Mouse (Mus musculus) kidney, postnatal 0 days (tissue): ENCODE measurements around the gene Olfr522. TPM values are rescaled to one million over a fixed set of nuclear protein-coding genes. Genes with fewer than 3 reads are reported as not detected.

Experiments
- ATAC-seq: fragments of 200-750 bp; cut with Nextera tagmentation; replicated peaks from 2 replicates; pipeline ENCODE4 v1.8.0; 2017; ENCODE audit warnings: low read depth, moderate number of reproducible peaks, moderate TSS enrichment, moderate library complexity; ENCODE audit not compliant: low FRiP score
- DNase-seq: peaks from one replicate; pipeline ENCODE4 v3.0.0-alpha.2; 2016; ENCODE audit warnings: low spot score
- H3K27ac ChIP-seq: fragments of 300-500 bp; sonication (generic); 2 replicates; pipeline ENCODE4 v1.5.1; 2014; ENCODE audit warnings: mild to moderate bottlenecking
- H3K27me3 ChIP-seq: fragments of 300-500 bp; sonication (generic); 2 replicates; pipeline ENCODE4 v1.6.1; 2014; ENCODE audit warnings: low read length, mixed read lengths; ENCODE audit not compliant: insufficient read depth
- H3K36me3 ChIP-seq: fragments of 300-500 bp; sonication (generic); 2 replicates; pipeline ENCODE4 v1.6.1; 2014; ENCODE audit warnings: low read length, mixed read lengths; ENCODE audit not compliant: insufficient read depth
- H3K4me1 ChIP-seq: fragments of 300-500 bp; sonication (generic); replicated peaks from 2 replicates; pipeline ENCODE4 v1.6.1; 2014; ENCODE audit warnings: antibody characterized with exemption, low read length, mixed read lengths; ENCODE audit not compliant: insufficient read depth
- H3K4me2 ChIP-seq: fragments of 300-500 bp; sonication (generic); 2 replicates; pipeline ENCODE4 v1.6.1; 2014; ENCODE audit warnings: mild to moderate bottlenecking, low read length, moderate library complexity, mixed read lengths
- H3K4me3 ChIP-seq: fragments of 300-500 bp; sonication (generic); replicated peaks from 2 replicates; pipeline ENCODE4 v1.5.1; 2014; ENCODE audit warnings: low read depth, low read length
- H3K9ac ChIP-seq: fragments of 300-500 bp; sonication (generic); 2 replicates; pipeline ENCODE4 v1.6.1; 2014; ENCODE audit warnings: low read depth, low read length
- H3K9me3 ChIP-seq: fragments of 300-500 bp; sonication (generic); replicated peaks from 2 replicates; pipeline ENCODE4 v1.6.1; 2016; ENCODE audit warnings: low read length, inconsistent platforms, mixed read lengths
- CTCF ChIP-seq: IDR thresholded peaks from 2 replicates; pipeline ENCODE4 v1.5.1; 2016; ENCODE audit warnings: antibody characterized with exemption, low read depth, mild to moderate bottlenecking, moderate library complexity
- WGBS: fragments of 180-500 bp; shearing (Covaris S2); extraction: QIAGEN DNeasy Blood & Tissue Kit; methylation state at CpG from one replicate; pipeline ENCODE4 v1.1.7; 2014; 5-methylcytosine and 5-hydroxymethylcytosine counted together
- polyA plus RNA-seq: library from polyadenylated mRNA; unstranded; fragments of >200 nt; fragmentation: Nextera tagmentation; extraction: Ambion mirVana; gene quantifications from 2 replicates; pipeline ENCODE4 v1.2.1, GENCODE M21; 2015

The Olfr522 gene
- polyA plus RNA-seq: not detected in 2 replicates

GRCm38 (mm10) chr7:140164664-140165063 lies at the start of gene Olfr522:
TSS of gene Olfr522 (minus strand) at chr7:140164764.
- Histone ChIP-seq H3K27me3 (no peaks in the 10 kb centered on the region), H3K9ac (no peak within 1 kb of the TSS), H3K9me3 (no peaks in the 10 kb centered on the region; the same call in 1 of the 2 replicates), H3K4me3 (no peak within 1 kb of the TSS), H3K4me1 (no peaks in the 10 kb centered on the region), H3K36me3 (no peaks in the 10 kb centered on the region), H3K27ac (no peak within 1 kb of the TSS), H3K4me2 (no peak within 1 kb of the TSS)
- 61% methylated on average over 7 of the region's 7 CpGs for WGBS
- no peak for ATAC-seq
- no peak for DNase-seq
- no peak for TF ChIP-seq CTCF

GRCm38 (mm10) chr7:140213841-140214240 lies 49.3 kb upstream of the Olfr522 start:
- no peak overlapping the region for H3K4me3 ChIP-seq
- no peak overlapping the region for H3K4me2 ChIP-seq
- no peaks in the 10 kb centered on the region for H3K36me3 ChIP-seq
- no peak overlapping the region for H3K9ac ChIP-seq
- H3K4me1 ChIP-seq: no peaks in the 10 kb centered on the region
- no peak for TF ChIP-seq CTCF
- no peaks in the 10 kb centered on the region for H3K27me3 ChIP-seq
- no peaks in the 10 kb centered on the region for H3K9me3 ChIP-seq
- ATAC-seq: no peak
- no peak for DNase-seq
- H3K27ac ChIP-seq: no peak overlapping the region
- WGBS: 84% methylated on average over 5 of the region's 5 CpGs

GRCm38 (mm10) chr7:140208677-140209076 lies 44.1 kb upstream of the Olfr522 start:
- Histone ChIP-seq H3K4me2 (no peak overlapping the region), H3K4me1 (no peaks in the 10 kb centered on the region), H3K9me3 (no peaks in the 10 kb centered on the region), H3K27ac (no peak overlapping the region), H3K9ac (no peak overlapping the region), H3K36me3 (no peaks in the 10 kb centered on the region), H3K27me3 (no peaks in the 10 kb centered on the region), H3K4me3 (no peak overlapping the region)
- ATAC-seq (no peak), DNase-seq (no peak)
- WGBS: 73% methylated on average over 3 of the region's 3 CpGs
- no peak for TF ChIP-seq CTCF

GRCm38 (mm10) chr7:140208153-140208552 lies 43.6 kb upstream of the Olfr522 start:
- Histone ChIP-seq H3K4me2 (no peak overlapping the region), H3K9me3 (no peaks in the 10 kb centered on the region), H3K27me3 (no peaks in the 10 kb centered on the region), H3K36me3 (no peaks in the 10 kb centered on the region), H3K27ac (no peak overlapping the region), H3K9ac (no peak overlapping the region), H3K4me3 (no peak overlapping the region), H3K4me1 (no peaks in the 10 kb centered on the region)
- no peak for ATAC-seq
- DNase-seq: no peak
- TF ChIP-seq CTCF: no peak
- 72% methylated on average over 8 of the region's 8 CpGs for WGBS

GRCm38 (mm10) chr7:140206904-140207303 lies 42.3 kb upstream of the Olfr522 start:
- no peaks in the 10 kb centered on the region for H3K9me3 ChIP-seq
- no peaks in the 10 kb centered on the region for H3K4me1 ChIP-seq
- DNase-seq (no peak), ATAC-seq (no peak)
- no peaks in the 10 kb centered on the region for H3K27me3 ChIP-seq
- no peak for TF ChIP-seq CTCF
- H3K9ac ChIP-seq: no peak overlapping the region
- no peak overlapping the region for H3K4me2 ChIP-seq
- WGBS: 80% methylated on average over 3 of the region's 3 CpGs
- H3K36me3 ChIP-seq: no peaks in the 10 kb centered on the region
- no peak overlapping the region for H3K27ac ChIP-seq
- no peak overlapping the region for H3K4me3 ChIP-seq

GRCm38 (mm10) chr7:140205864-140206263 lies 41.3 kb upstream of the Olfr522 start, which contains the start of gene Olfr524:
TSS of gene Olfr524 (minus strand) at chr7:140205964.
- Histone ChIP-seq H3K9ac (no peak within 1 kb of the TSS), H3K27me3 (no peaks in the 10 kb centered on the region), H3K4me2 (no peak within 1 kb of the TSS), H3K4me3 (no peak within 1 kb of the TSS), H3K36me3 (no peaks in the 10 kb centered on the region), H3K27ac (no peak within 1 kb of the TSS), H3K4me1 (no peaks in the 10 kb centered on the region), H3K9me3 (no peaks in the 10 kb centered on the region)
- no peak for DNase-seq
- ATAC-seq: no peak
- no peak for TF ChIP-seq CTCF

- H3K4me1 ChIP-seq: no peaks in the 10 kb centered on the region
- no peak overlapping the region for H3K4me2 ChIP-seq
- WGBS: 91% methylated on average over 4 of the region's 4 CpGs
- H3K9ac ChIP-seq: no peak overlapping the region
- ATAC-seq (no peak), DNase-seq (no peak)
- H3K27me3 ChIP-seq: no peaks in the 10 kb centered on the region
- H3K27ac ChIP-seq: no peak overlapping the region
- no peak for TF ChIP-seq CTCF
- no peaks in the 10 kb centered on the region for H3K36me3 ChIP-seq
- no peak overlapping the region for H3K4me3 ChIP-seq
- H3K9me3 ChIP-seq: no peaks in the 10 kb centered on the region
These were observed 36.5 kb upstream of the Olfr522 start for GRCm38 (mm10) chr7:140201090-140201489.
